Mouse (Mus musculus): ENCODE results near the gene Fosl1. TPM values are rescaled to one million over a fixed set of nuclear protein-coding genes. Genes with fewer than 3 reads are reported as not detected.
A peak's percentile ranks its signal among the peaks of the same experiment; 100 is the strongest.

Gene Fosl1
- polyA plus RNA-seq, 1 experiment = 146 TPM

DNA sequence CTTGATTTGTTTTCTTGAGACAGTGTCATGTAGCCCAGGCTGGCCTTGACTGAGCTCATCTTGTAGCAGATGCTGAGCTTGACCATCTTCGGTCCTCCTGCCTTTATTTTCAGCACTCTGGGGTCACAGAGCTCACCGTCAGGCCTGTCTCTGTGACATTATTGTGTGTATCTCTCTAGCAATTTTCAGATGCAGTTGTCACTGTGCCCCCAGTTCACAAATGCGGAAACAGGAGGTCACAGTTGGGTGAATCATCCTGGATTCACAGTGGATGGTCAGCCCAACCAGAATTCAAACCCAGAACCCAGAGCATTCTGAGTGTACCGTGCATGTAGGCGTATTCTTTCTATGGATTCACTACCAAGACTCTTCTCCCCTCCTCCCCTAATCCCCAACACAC is 1.6 kb upstream of the Fosl1 start:
- TF ChIP-seq FOSL1 (IDR thresholded peaks at IDR 0.05; ENCODE audit: insufficient read depth, low read length, poor library complexity, severe bottlenecking) (no peak), CEBPB (IDR thresholded peaks at IDR 0.05; ENCODE audit: low read depth) (no peak), MYOG (IDR thresholded peaks at IDR 0.05; ENCODE audit: control insufficient read depth, extremely low read depth, insufficient read length) (no peak), MYOD1 (IDR thresholded peaks at IDR 0.05; ENCODE audit: control insufficient read depth, insufficient read length, low read depth) (peak; percentile 89), CTCF (IDR thresholded peaks at IDR 0.05; ENCODE audit: control insufficient read depth, insufficient read depth, insufficient read length) (no peak), USF1 (IDR thresholded peaks at IDR 0.05; ENCODE audit: low read depth) (no peak), MAX (IDR thresholded peaks at IDR 0.05) (no peak)
- peaks cover 28% of the 10 kb centered on the region for H3K79me3 ChIP-seq (ENCODE audit: low read depth)
- no peak overlapping the region for H3ac ChIP-seq (ENCODE audit: control insufficient read depth, insufficient read length, low read depth)
- no peaks in the 10 kb centered on the region for H3K27me3 ChIP-seq (ENCODE audit: control insufficient read depth, insufficient read depth, insufficient read length)
- H3K79me2 ChIP-seq (ENCODE audit: control insufficient read depth, insufficient read depth) = peaks cover 44% of the 10 kb centered on the region
- H3K4me3 ChIP-seq (ENCODE audit: insufficient read depth, poor library complexity, severe bottlenecking) = no peak overlapping the region
- H3K36me3 ChIP-seq (ENCODE audit: control insufficient read depth, insufficient read depth) = peaks cover 17% of the 10 kb centered on the region

DNA sequence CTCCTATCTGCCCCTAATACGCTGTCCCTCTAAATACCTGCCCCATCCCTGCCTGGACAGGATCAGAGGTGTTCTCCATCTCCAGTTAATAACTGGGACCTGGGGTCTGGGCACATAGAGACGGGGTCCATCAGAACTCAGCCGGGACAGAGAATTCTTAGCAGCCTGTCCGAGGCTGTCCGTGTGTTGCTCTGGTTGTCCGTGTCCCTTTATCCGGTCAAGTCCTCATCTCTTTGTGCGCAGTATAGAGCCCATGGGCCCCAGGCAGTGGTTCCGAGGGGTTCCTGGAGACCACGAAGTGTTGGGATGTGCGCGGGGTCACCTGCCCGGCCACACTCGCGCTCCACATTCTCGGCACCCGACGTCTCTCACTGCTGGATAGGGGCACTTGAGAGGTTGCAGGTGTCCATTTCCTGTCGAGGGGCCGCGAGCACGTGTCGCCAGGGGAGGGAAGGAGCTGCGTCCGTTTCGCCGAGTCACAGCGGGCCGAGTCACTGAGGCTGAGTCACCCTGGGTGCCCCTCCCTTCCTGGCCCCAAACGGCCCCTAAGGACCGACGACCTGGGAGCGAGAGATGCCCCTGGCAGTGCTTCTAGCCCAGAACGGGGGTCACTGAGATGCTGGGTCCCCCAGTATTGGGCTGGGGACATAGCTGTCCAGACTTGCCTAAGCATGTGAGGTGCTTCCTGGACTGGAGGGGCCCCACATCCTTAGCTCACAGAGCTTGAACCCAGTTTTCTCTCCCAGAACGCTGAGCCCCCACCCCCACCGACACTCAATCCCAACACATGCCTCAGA is 1.2 kb downstream of the Fosl1 start:
- Histone ChIP-seq H3ac (ENCODE audit: control insufficient read depth, insufficient read length, low read depth) (peak overlapping the region; percentile 80), H3K79me3 (ENCODE audit: low read depth) (peaks cover 50% of the 10 kb centered on the region), H3K27me3 (ENCODE audit: control insufficient read depth, insufficient read depth, insufficient read length) (no peaks in the 10 kb centered on the region), H3K4me3 (ENCODE audit: insufficient read depth, poor library complexity, severe bottlenecking) (peak overlapping the region; percentile 99), H3K36me3 (ENCODE audit: control insufficient read depth, insufficient read depth) (peaks cover 45% of the 10 kb centered on the region), H3K79me2 (ENCODE audit: control insufficient read depth, insufficient read depth) (peaks cover 72% of the 10 kb centered on the region)
- TF ChIP-seq MAX (IDR thresholded peaks at IDR 0.05) (peak; percentile 99), MYOG (IDR thresholded peaks at IDR 0.05; ENCODE audit: control insufficient read depth, extremely low read depth, insufficient read length) (no peak), CEBPB (IDR thresholded peaks at IDR 0.05; ENCODE audit: low read depth) (no peak), USF1 (IDR thresholded peaks at IDR 0.05; ENCODE audit: low read depth) (peak; percentile 53), MYOD1 (IDR thresholded peaks at IDR 0.05; ENCODE audit: control insufficient read depth, insufficient read length, low read depth) (no peak), FOSL1 (IDR thresholded peaks at IDR 0.05; ENCODE audit: insufficient read depth, low read length, poor library complexity, severe bottlenecking) (no peak), CTCF (IDR thresholded peaks at IDR 0.05; ENCODE audit: control insufficient read depth, insufficient read depth, insufficient read length) (no peak)

DNA sequence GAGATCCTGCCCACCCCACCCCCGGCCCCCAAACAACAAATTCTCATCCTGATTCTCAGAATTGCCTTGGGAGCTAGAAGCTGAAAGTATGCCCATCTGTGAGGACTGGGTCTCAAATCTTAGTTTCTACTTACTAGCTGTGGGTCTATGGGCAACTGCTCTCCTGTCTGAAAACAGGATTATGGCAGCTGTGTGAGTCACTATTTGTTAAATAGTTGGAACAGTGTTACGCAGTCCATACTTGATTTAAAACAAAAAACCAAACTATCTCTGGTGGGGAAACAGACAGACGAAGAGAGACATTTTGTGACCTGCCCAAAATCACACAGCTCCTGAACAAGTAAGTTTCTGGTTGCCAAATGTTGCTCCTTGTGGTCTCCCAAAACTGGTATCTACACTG is 2.3 kb downstream of the Fosl1 start:
- peak overlapping the region; percentile 99 for H3K4me3 ChIP-seq (ENCODE audit: insufficient read depth, poor library complexity, severe bottlenecking)
- no peaks in the 10 kb centered on the region for H3K27me3 ChIP-seq (ENCODE audit: control insufficient read depth, insufficient read depth, insufficient read length)
- peaks cover 83% of the 10 kb centered on the region for H3K79me2 ChIP-seq (ENCODE audit: control insufficient read depth, insufficient read depth)
- TF ChIP-seq CTCF (IDR thresholded peaks at IDR 0.05; ENCODE audit: control insufficient read depth, insufficient read depth, insufficient read length) = no peak
- TF ChIP-seq USF1 (IDR thresholded peaks at IDR 0.05; ENCODE audit: low read depth) = no peak
- no peak for TF ChIP-seq CEBPB (IDR thresholded peaks at IDR 0.05; ENCODE audit: low read depth)
- peaks cover 61% of the 10 kb centered on the region for H3K79me3 ChIP-seq (ENCODE audit: low read depth)
- H3K36me3 ChIP-seq (ENCODE audit: control insufficient read depth, insufficient read depth) = peaks cover 56% of the 10 kb centered on the region
- H3ac ChIP-seq (ENCODE audit: control insufficient read depth, insufficient read length, low read depth) = peak overlapping the region; percentile 85

DNA sequence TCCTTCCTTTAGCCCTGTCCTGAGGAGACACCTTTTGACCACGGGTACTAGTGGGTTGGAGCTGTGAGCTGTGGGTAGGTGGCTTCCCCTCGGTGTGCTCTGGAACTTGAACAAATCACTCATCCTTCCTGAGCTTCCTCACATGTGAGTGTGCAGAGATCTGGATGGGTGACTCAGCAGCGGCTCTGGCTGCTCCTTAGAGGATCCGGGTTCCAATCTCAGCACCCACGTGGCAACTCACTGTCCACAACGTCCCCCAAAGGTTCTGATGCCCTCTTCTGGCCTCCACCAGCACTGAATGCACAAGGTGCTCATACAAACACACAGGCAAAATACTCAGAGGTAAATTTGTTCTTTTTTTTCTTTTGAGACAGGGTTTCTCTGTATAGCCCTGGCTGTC is 4.4 kb downstream of the Fosl1 start:
- Histone ChIP-seq H3K27me3 (ENCODE audit: control insufficient read depth, insufficient read depth, insufficient read length) (no peaks in the 10 kb centered on the region), H3ac (ENCODE audit: control insufficient read depth, insufficient read length, low read depth) (no peak overlapping the region), H3K79me2 (ENCODE audit: control insufficient read depth, insufficient read depth) (peaks cover 100% of the 10 kb centered on the region), H3K79me3 (ENCODE audit: low read depth) (peaks cover 72% of the 10 kb centered on the region), H3K4me3 (ENCODE audit: insufficient read depth, poor library complexity, severe bottlenecking) (no peak overlapping the region), H3K36me3 (ENCODE audit: control insufficient read depth, insufficient read depth) (peaks cover 75% of the 10 kb centered on the region)
- TF ChIP-seq MAX (IDR thresholded peaks at IDR 0.05) = no peak
- TF ChIP-seq FOSL1 (IDR thresholded peaks at IDR 0.05; ENCODE audit: insufficient read depth, low read length, poor library complexity, severe bottlenecking) = no peak
- no peak for TF ChIP-seq CTCF (IDR thresholded peaks at IDR 0.05; ENCODE audit: control insufficient read depth, insufficient read depth, insufficient read length)
- TF ChIP-seq USF1 (IDR thresholded peaks at IDR 0.05; ENCODE audit: low read depth) = no peak
- TF ChIP-seq MYOD1 (IDR thresholded peaks at IDR 0.05; ENCODE audit: control insufficient read depth, insufficient read length, low read depth) = no peak
- TF ChIP-seq CEBPB (IDR thresholded peaks at IDR 0.05; ENCODE audit: low read depth) = no peak
- TF ChIP-seq MYOG (IDR thresholded peaks at IDR 0.05; ENCODE audit: control insufficient read depth, extremely low read depth, insufficient read length) = no peak

DNA sequence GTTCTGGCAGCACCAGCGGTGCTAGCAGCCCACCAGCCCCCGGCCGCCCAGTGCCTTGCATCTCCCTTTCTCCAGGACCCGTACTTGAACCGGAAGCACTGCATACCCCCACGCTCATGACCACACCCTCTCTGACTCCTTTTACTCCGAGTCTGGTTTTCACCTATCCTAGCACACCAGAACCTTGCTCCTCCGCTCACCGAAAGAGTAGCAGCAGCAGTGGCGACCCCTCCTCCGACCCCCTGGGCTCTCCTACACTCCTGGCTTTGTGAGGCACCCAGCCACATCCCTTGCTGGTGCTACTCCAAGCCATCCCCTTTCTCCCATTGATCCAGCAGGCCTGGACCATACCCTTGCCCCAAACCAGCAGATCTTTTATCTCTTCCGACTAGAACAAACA is 7.7 kb downstream of the Fosl1 start:
- Histone ChIP-seq H3K4me3 (ENCODE audit: insufficient read depth, poor library complexity, severe bottlenecking) (no peak overlapping the region), H3K27me3 (ENCODE audit: control insufficient read depth, insufficient read depth, insufficient read length) (no peaks in the 10 kb centered on the region), H3K36me3 (ENCODE audit: control insufficient read depth, insufficient read depth) (peaks cover 65% of the 10 kb centered on the region), H3ac (ENCODE audit: control insufficient read depth, insufficient read length, low read depth) (no peak overlapping the region), H3K79me2 (ENCODE audit: control insufficient read depth, insufficient read depth) (peaks cover 70% of the 10 kb centered on the region), H3K79me3 (ENCODE audit: low read depth) (peaks cover 51% of the 10 kb centered on the region)
- TF ChIP-seq MYOG (IDR thresholded peaks at IDR 0.05; ENCODE audit: control insufficient read depth, extremely low read depth, insufficient read length) = no peak
- TF ChIP-seq FOSL1 (IDR thresholded peaks at IDR 0.05; ENCODE audit: insufficient read depth, low read length, poor library complexity, severe bottlenecking) = no peak
- no peak for TF ChIP-seq USF1 (IDR thresholded peaks at IDR 0.05; ENCODE audit: low read depth)
- TF ChIP-seq MYOD1 (IDR thresholded peaks at IDR 0.05; ENCODE audit: control insufficient read depth, insufficient read length, low read depth) = no peak
- TF ChIP-seq MAX (IDR thresholded peaks at IDR 0.05) = no peak

DNA sequence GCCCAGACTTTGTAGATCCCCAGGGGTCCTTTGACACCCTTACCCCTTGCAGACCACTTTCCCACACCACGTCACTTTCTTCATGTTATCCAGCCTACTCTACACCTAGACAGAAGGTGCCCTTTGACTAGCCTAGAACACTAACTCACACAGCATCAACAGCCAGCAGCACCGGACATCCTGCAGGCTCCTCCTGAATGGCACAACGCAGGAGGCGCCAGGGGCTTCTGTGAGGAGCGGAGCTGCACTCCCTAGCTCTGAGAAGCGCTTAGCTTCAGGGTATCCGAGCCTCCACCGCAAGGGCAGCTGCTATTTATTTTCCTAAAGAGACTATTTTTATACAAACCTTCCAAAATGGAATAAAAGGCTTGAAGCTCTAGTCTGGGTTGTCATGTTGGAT is 8.2 kb downstream of the Fosl1 start:
- H3K27me3 ChIP-seq (ENCODE audit: control insufficient read depth, insufficient read depth, insufficient read length) = no peaks in the 10 kb centered on the region
- no peak overlapping the region for H3K4me3 ChIP-seq (ENCODE audit: insufficient read depth, poor library complexity, severe bottlenecking)
- peak overlapping the region; percentile 9 for H3ac ChIP-seq (ENCODE audit: control insufficient read depth, insufficient read length, low read depth)
- H3K79me2 ChIP-seq (ENCODE audit: control insufficient read depth, insufficient read depth) = peaks cover 66% of the 10 kb centered on the region
- peaks cover 45% of the 10 kb centered on the region for H3K79me3 ChIP-seq (ENCODE audit: low read depth)
- TF ChIP-seq CTCF (IDR thresholded peaks at IDR 0.05; ENCODE audit: control insufficient read depth, insufficient read depth, insufficient read length) = no peak
- no peak for TF ChIP-seq FOSL1 (IDR thresholded peaks at IDR 0.05; ENCODE audit: insufficient read depth, low read length, poor library complexity, severe bottlenecking)
- no peak for TF ChIP-seq MYOG (IDR thresholded peaks at IDR 0.05; ENCODE audit: control insufficient read depth, extremely low read depth, insufficient read length)
- TF ChIP-seq MYOD1 (IDR thresholded peaks at IDR 0.05; ENCODE audit: control insufficient read depth, insufficient read length, low read depth) = no peak
- no peak for TF ChIP-seq MAX (IDR thresholded peaks at IDR 0.05)
- TF ChIP-seq USF1 (IDR thresholded peaks at IDR 0.05; ENCODE audit: low read depth) = no peak
- TF ChIP-seq CEBPB (IDR thresholded peaks at IDR 0.05; ENCODE audit: low read depth) = no peak
- peaks cover 61% of the 10 kb centered on the region for H3K36me3 ChIP-seq (ENCODE audit: control insufficient read depth, insufficient read depth)
